Mouse (Mus musculus): ENCODE measurements around the gene Glis1. TPM values are rescaled to one million over a fixed set of nuclear protein-coding genes. Genes with fewer than 3 reads are reported as not detected.

Gene Glis1
- polyA plus RNA-seq, 1 experiment from 2014 or later: 37.4 TPM

- H3K27ac ChIP-seq (replicated peaks): no peak overlapping the region
- H3K9ac ChIP-seq: no peak overlapping the region
- no peak overlapping the region for H3K4me3 ChIP-seq (replicated peaks)
- no peaks in the 10 kb centered on the region for H3K9me3 ChIP-seq (replicated peaks)
- peaks cover 52% of the 10 kb centered on the region for H3K4me1 ChIP-seq
- no peaks in the 10 kb centered on the region for H3K36me3 ChIP-seq
- no peak overlapping the region for H3K4me2 ChIP-seq (replicated peaks)
- no peaks in the 10 kb centered on the region for H3K27me3 ChIP-seq
- 71% methylated on average over 14 of the region's 14 CpGs for WGBS
- no peak for ATAC-seq (ENCODE audit: insufficient number of reproducible peaks, low FRiP score, low TSS enrichment, low read depth)
Observed at GRCm38 (mm10) chr4:107602787-107603186, 168.4 kb downstream of the Glis1 start.

GRCm38 (mm10) chr4:107603208-107603607 lies 168.8 kb downstream of the Glis1 start:
- Histone ChIP-seq H3K36me3 (no peaks in the 10 kb centered on the region), H3K4me2 (replicated peaks) (no peak overlapping the region), H3K27ac (replicated peaks) (no peak overlapping the region), H3K4me3 (replicated peaks) (no peak overlapping the region), H3K27me3 (no peaks in the 10 kb centered on the region), H3K4me1 (peaks cover 52% of the 10 kb centered on the region), H3K9me3 (replicated peaks) (no peaks in the 10 kb centered on the region), H3K9ac (no peak overlapping the region)
- no peak for ATAC-seq (ENCODE audit: insufficient number of reproducible peaks, low FRiP score, low TSS enrichment, low read depth)
- 75% methylated on average over 7 of the region's 7 CpGs for WGBS

- H3K4me2 ChIP-seq (replicated peaks): no peak overlapping the region
- H3K9ac ChIP-seq: no peak overlapping the region
- no peaks in the 10 kb centered on the region for H3K9me3 ChIP-seq (replicated peaks)
- H3K27ac ChIP-seq (replicated peaks): peak overlapping the region; percentile 68
- 55% methylated on average over 17 of the region's 17 CpGs for WGBS
- no peaks in the 10 kb centered on the region for H3K27me3 ChIP-seq
- no peak overlapping the region for H3K4me3 ChIP-seq (replicated peaks)
- ATAC-seq (ENCODE audit: insufficient number of reproducible peaks, low FRiP score, low TSS enrichment, low read depth): no peak
- H3K4me1 ChIP-seq: peaks cover 77% of the 10 kb centered on the region
- H3K36me3 ChIP-seq: no peaks in the 10 kb centered on the region
Observed at GRCm38 (mm10) chr4:107605964-107606602, 171.7 kb downstream of the Glis1 start.

GRCm38 (mm10) chr4:107609775-107610174 lies 175.4 kb downstream of the Glis1 start:
- Histone ChIP-seq H3K36me3 (no peaks in the 10 kb centered on the region), H3K4me1 (peaks cover 60% of the 10 kb centered on the region), H3K9ac (no peak overlapping the region), H3K4me2 (replicated peaks) (no peak overlapping the region), H3K9me3 (replicated peaks) (no peaks in the 10 kb centered on the region), H3K27ac (replicated peaks) (peak overlapping the region; percentile 84), H3K4me3 (replicated peaks) (no peak overlapping the region), H3K27me3 (no peaks in the 10 kb centered on the region)
- ATAC-seq (ENCODE audit: insufficient number of reproducible peaks, low FRiP score, low TSS enrichment, low read depth): peak; percentile 73
- WGBS: 28% methylated on average over 8 of the region's 8 CpGs

GRCm38 (mm10) chr4:107611888-107612650 lies 177.7 kb downstream of the Glis1 start:
- H3K36me3 ChIP-seq: no peaks in the 10 kb centered on the region
- H3K9me3 ChIP-seq (replicated peaks): no peaks in the 10 kb centered on the region
- H3K4me3 ChIP-seq (replicated peaks): no peak overlapping the region
- no peak overlapping the region for H3K9ac ChIP-seq
- WGBS: 72% methylated on average over 9 of the region's 9 CpGs
- H3K4me2 ChIP-seq (replicated peaks): no peak overlapping the region
- no peaks in the 10 kb centered on the region for H3K27me3 ChIP-seq
- ATAC-seq (ENCODE audit: insufficient number of reproducible peaks, low FRiP score, low TSS enrichment, low read depth): no peak
- no peak overlapping the region for H3K27ac ChIP-seq (replicated peaks)
- H3K4me1 ChIP-seq: peaks cover 37% of the 10 kb centered on the region

- Histone ChIP-seq H3K9me3 (replicated peaks) (no peaks in the 10 kb centered on the region), H3K36me3 (no peaks in the 10 kb centered on the region), H3K27me3 (no peaks in the 10 kb centered on the region), H3K9ac (no peak overlapping the region), H3K4me2 (replicated peaks) (no peak overlapping the region), H3K27ac (replicated peaks) (no peak overlapping the region), H3K4me1 (peaks cover 17% of the 10 kb centered on the region), H3K4me3 (replicated peaks) (no peak overlapping the region)
- WGBS: 65% methylated on average over 6 of the region's 6 CpGs
- ATAC-seq (ENCODE audit: insufficient number of reproducible peaks, low FRiP score, low TSS enrichment, low read depth): no peak
Observed at GRCm38 (mm10) chr4:107617596-107618230, 183.3 kb downstream of the Glis1 start.

- no peak overlapping the region for H3K4me3 ChIP-seq (replicated peaks)
- H3K9me3 ChIP-seq (replicated peaks): no peaks in the 10 kb centered on the region
- no peak for ATAC-seq (ENCODE audit: insufficient number of reproducible peaks, low FRiP score, low TSS enrichment, low read depth)
- 0 out of 2 replicates have a peak, but pooled peaks cover 4% of the 10 kb centered on the region for H3K36me3 ChIP-seq
- H3K9ac ChIP-seq: no peak overlapping the region
- 92% methylated on average over 7 of the region's 7 CpGs for WGBS
- H3K27ac ChIP-seq (replicated peaks): no peak overlapping the region
- H3K4me2 ChIP-seq (replicated peaks): no peak overlapping the region
- peaks cover 35% of the 10 kb centered on the region for H3K4me1 ChIP-seq
- no peaks in the 10 kb centered on the region for H3K27me3 ChIP-seq
Observed at GRCm38 (mm10) chr4:107619487-107619886, 185.1 kb downstream of the Glis1 start.

- 35% methylated on average over 5 of the region's 5 CpGs for WGBS
- Histone ChIP-seq H3K36me3 (0 out of 2 replicates have a peak, but pooled peaks cover 4% of the 10 kb centered on the region), H3K9me3 (replicated peaks) (no peaks in the 10 kb centered on the region), H3K4me2 (replicated peaks) (no peak overlapping the region), H3K4me3 (replicated peaks) (no peak overlapping the region), H3K27ac (replicated peaks) (peak overlapping the region; percentile 48; the same call in 1 of the 2 replicates), H3K4me1 (peaks cover 42% of the 10 kb centered on the region), H3K9ac (no peak overlapping the region), H3K27me3 (no peaks in the 10 kb centered on the region)
- ATAC-seq (ENCODE audit: insufficient number of reproducible peaks, low FRiP score, low TSS enrichment, low read depth): no peak; the same call in 1 of the 2 replicates
Observed at GRCm38 (mm10) chr4:107621366-107621765, 187.0 kb downstream of the Glis1 start.

- ATAC-seq (ENCODE audit: insufficient number of reproducible peaks, low FRiP score, low TSS enrichment, low read depth): no peak
- H3K36me3 ChIP-seq: 0 out of 2 replicates have a peak, but pooled peaks cover 4% of the 10 kb centered on the region
- H3K4me3 ChIP-seq (replicated peaks): no peak overlapping the region
- H3K27me3 ChIP-seq: no peaks in the 10 kb centered on the region
- H3K4me1 ChIP-seq: peaks cover 42% of the 10 kb centered on the region
- H3K9me3 ChIP-seq (replicated peaks): no peaks in the 10 kb centered on the region
- no peak overlapping the region for H3K9ac ChIP-seq
- no peak overlapping the region for H3K4me2 ChIP-seq (replicated peaks)
- 71% methylated on average over 6 of the region's 6 CpGs for whole genome bisulfite sequencing
- no peak overlapping the region for H3K27ac ChIP-seq (replicated peaks)
Observed at GRCm38 (mm10) chr4:107622296-107622695, 187.9 kb downstream of the Glis1 start.

GRCm38 (mm10) chr4:107623916-107624315 lies 189.5 kb downstream of the Glis1 start:
- Histone ChIP-seq H3K4me3 (replicated peaks) (no peak overlapping the region), H3K9me3 (replicated peaks) (no peaks in the 10 kb centered on the region), H3K4me1 (peaks cover 42% of the 10 kb centered on the region), H3K4me2 (replicated peaks) (no peak overlapping the region), H3K27ac (replicated peaks) (no peak overlapping the region), H3K9ac (no peak overlapping the region), H3K27me3 (no peaks in the 10 kb centered on the region), H3K36me3 (peaks cover 8% of the 10 kb centered on the region; the same call in 1 of the 2 replicates)
- WGBS: 48% methylated on average over 6 of the region's 6 CpGs
- 0 out of 2 replicates have a peak, but pooled peaks have one; percentile 23 for ATAC-seq (ENCODE audit: insufficient number of reproducible peaks, low FRiP score, low TSS enrichment, low read depth)

GRCm38 (mm10) chr4:107624951-107625350 lies 190.6 kb downstream of the Glis1 start:
- Histone ChIP-seq H3K27me3 (no peaks in the 10 kb centered on the region), H3K9me3 (replicated peaks) (no peaks in the 10 kb centered on the region), H3K4me1 (peaks cover 42% of the 10 kb centered on the region), H3K4me3 (replicated peaks) (no peak overlapping the region), H3K36me3 (peaks cover 8% of the 10 kb centered on the region; the same call in 1 of the 2 replicates), H3K9ac (no peak overlapping the region), H3K27ac (replicated peaks) (no peak overlapping the region), H3K4me2 (replicated peaks) (no peak overlapping the region)
- no peak for ATAC-seq (ENCODE audit: insufficient number of reproducible peaks, low FRiP score, low TSS enrichment, low read depth)
- 65% methylated on average over 5 of the region's 5 CpGs for WGBS

All from embryonic facial prominence, embryonic 15.5 days (tissue).